In genomic region chr13:52353966-52354365, GRCm38 (mm10) we compare ENCODE assay signal across 30 mouse cellular contexts.
"Had no signal": no experiment of that assay in that cellular context is flagged by ENCODE, and none has a peak within 500 bp of the region (broad histone marks: within the 10 kb centered on the region; RNA-seq: fewer than 3 reads in every experiment).

No protein-coding gene starts in this region.

- H3K9me3 ChIP-seq: limb, embryonic 15.5 days; liver, embryonic 13.5 days; liver, embryonic 15.5 days; lung, embryonic 15.5 days; midbrain, embryonic 15.5 days; neural tube, embryonic 12.5 days had no signal

- DNase-seq: left cerebral cortex, postnatal 4 days; liver; liver, embryonic 13.5 days; liver, postnatal 0 days; lung, adult 18-20 months; lung, adult 2 months; lung, embryonic 14.5 days; lung, postnatal 10 days; lung, postnatal 14 days; lung, postnatal 36 days; lung, postnatal 4 days; midbrain, embryonic 14.5 days had no signal

- H3K27me3 ChIP-seq: limb, embryonic 12.5 days; limb, embryonic 13.5 days; limb, embryonic 15.5 days; liver, embryonic 12.5 days; liver, embryonic 13.5 days; liver, embryonic 15.5 days; lung, embryonic 15.5 days; midbrain, embryonic 12.5 days; midbrain, embryonic 15.5 days; neural tube, embryonic 12.5 days; neural tube, embryonic 13.5 days had no signal

- H3K9ac ChIP-seq: limb, embryonic 12.5 days; limb, embryonic 13.5 days; limb, embryonic 15.5 days; liver, embryonic 12.5 days; liver, embryonic 13.5 days; liver, embryonic 14.5 days; liver, embryonic 15.5 days; liver, postnatal 0 days; lung, embryonic 14.5 days; lung, embryonic 15.5 days; midbrain, embryonic 12.5 days; midbrain, embryonic 15.5 days; neural tube, embryonic 12.5 days; neural tube, embryonic 13.5 days had no signal

- H3K4me2 ChIP-seq: limb, embryonic 12.5 days; limb, embryonic 13.5 days; limb, embryonic 15.5 days; liver, embryonic 11.5 days; liver, embryonic 12.5 days; liver, embryonic 13.5 days; liver, embryonic 15.5 days; lung, embryonic 14.5 days; lung, embryonic 15.5 days; midbrain, embryonic 11.5 days; midbrain, embryonic 12.5 days; midbrain, embryonic 15.5 days; neural tube, embryonic 12.5 days; neural tube, embryonic 13.5 days had no signal

- H3K4me1 ChIP-seq: limb, embryonic 12.5 days; limb, embryonic 13.5 days; limb, embryonic 15.5 days; liver, embryonic 12.5 days; liver, embryonic 13.5 days; liver, embryonic 15.5 days; lung, embryonic 15.5 days; midbrain, embryonic 12.5 days; midbrain, embryonic 15.5 days; neural tube, embryonic 12.5 days; neural tube, embryonic 13.5 days had no signal

- H3K4me3 ChIP-seq: limb, embryonic 12.5 days; limb, embryonic 13.5 days; limb, embryonic 15.5 days; liver, embryonic 12.5 days; liver, embryonic 13.5 days; liver, embryonic 15.5 days; lung, embryonic 15.5 days; megakaryocyte, embryonic 14.5 days; midbrain, embryonic 12.5 days; midbrain, embryonic 15.5 days; myocyte; neural tube, embryonic 12.5 days; neural tube, embryonic 13.5 days had no signal

- ATAC-seq: liver, embryonic 12.5 days; liver, postnatal 0 days; lung, postnatal 0 days; midbrain, embryonic 15.5 days; midbrain, embryonic 16.5 days had no signal

- H3K36me3 ChIP-seq: limb, embryonic 12.5 days; limb, embryonic 13.5 days; limb, embryonic 15.5 days; liver, embryonic 12.5 days; liver, embryonic 13.5 days; liver, embryonic 15.5 days; lung, embryonic 15.5 days; midbrain, embryonic 12.5 days; midbrain, embryonic 15.5 days; neural tube, embryonic 12.5 days; neural tube, embryonic 13.5 days had no signal

- H3K27ac ChIP-seq: limb, embryonic 12.5 days; limb, embryonic 13.5 days; limb, embryonic 15.5 days; liver, embryonic 12.5 days; liver, embryonic 13.5 days; liver, embryonic 14.5 days; liver, embryonic 15.5 days; lung, embryonic 15.5 days; macrophage; midbrain, embryonic 12.5 days; midbrain, embryonic 15.5 days; neural tube, embryonic 12.5 days; neural tube, embryonic 13.5 days had no signal
